Mouse (Mus musculus): ENCODE measurements at regions not wholly inside any gene's neighbourhood (a gene's known extent, or its start where the extent isn't known, plus 50 kb on each side); places are given as distances from the start of the nearest gene placed in this dataset.

DNA sequence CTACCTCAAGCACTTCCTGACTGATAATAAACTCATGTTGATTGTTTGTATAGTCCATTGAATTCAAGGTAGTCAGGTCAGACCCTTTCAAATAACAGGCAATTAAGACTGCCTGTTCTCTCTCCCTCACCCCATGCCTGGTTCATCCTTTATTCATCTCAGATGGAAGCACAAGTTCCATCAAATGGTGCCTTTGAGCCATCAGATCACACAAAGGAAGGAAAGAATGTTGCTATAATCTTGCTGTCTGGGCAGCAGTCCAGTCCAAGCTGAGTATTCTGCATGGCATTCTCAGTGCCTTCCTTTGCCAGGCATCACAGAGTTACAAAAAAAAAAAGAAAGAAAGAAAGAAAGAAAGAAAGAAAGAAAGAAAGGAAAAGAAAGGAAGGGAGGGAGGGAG is 163.7 kb upstream of the Spaca1 start:
- no peak overlapping the region for H3K4me3 ChIP-seq (ENCODE audit: low read depth, low read length)
- no peak for ATAC-seq (ENCODE audit: insufficient number of reproducible peaks, insufficient read depth, low FRiP score, low read depth)

DNA sequence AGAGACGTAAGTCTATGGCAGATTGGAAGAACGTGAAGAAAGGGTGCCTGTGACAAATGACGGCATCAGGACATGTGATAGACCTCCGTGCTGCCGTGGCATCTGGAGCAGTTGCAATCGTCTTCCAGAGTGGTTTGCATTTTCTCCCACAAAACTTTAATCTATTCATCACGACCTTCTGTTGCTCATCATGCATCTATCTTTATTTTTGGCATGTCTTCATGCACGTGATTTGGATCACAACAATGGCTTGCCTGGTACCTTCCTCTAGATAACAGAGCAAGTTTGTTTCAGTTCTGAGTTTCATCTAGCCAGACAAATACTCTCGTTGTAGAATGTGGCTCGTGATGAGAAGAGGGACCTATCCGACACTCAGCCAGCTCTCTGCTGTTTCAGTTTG is 164.4 kb upstream of the Spaca1 start:
- Histone ChIP-seq H3K9ac (replicated peaks; ENCODE audit: low read depth, low read length) (no peak overlapping the region), H3K4me2 (replicated peaks; ENCODE audit: low read depth, low read length) (no peak overlapping the region), H3K9me3 (ENCODE audit: control insufficient read depth, low read depth, low read length) (no peaks in the 10 kb centered on the region), H3K4me3 (ENCODE audit: low read depth, low read length) (no peak overlapping the region), H3K27me3 (ENCODE audit: control insufficient read depth, insufficient read depth, low read length) (no peaks in the 10 kb centered on the region), H3K4me1 (ENCODE audit: control insufficient read depth, insufficient read depth, low read length) (no peaks in the 10 kb centered on the region), H3K36me3 (ENCODE audit: control insufficient read depth, insufficient read depth, low read length) (no peaks in the 10 kb centered on the region), H3K27ac (ENCODE audit: low read length) (no peak overlapping the region)
- 75% methylated on average over 11 of the region's 11 CpGs for WGBS
- no peak for ATAC-seq (ENCODE audit: insufficient number of reproducible peaks, insufficient read depth, low FRiP score, low read depth)

More for the DNA sequence above, 163.7 kb upstream of the Spaca1 start:
- no peaks in the 10 kb centered on the region for H3K27me3 ChIP-seq (ENCODE audit: control insufficient read depth, insufficient read depth, low read length)
- no peaks in the 10 kb centered on the region for H3K36me3 ChIP-seq (ENCODE audit: control insufficient read depth, insufficient read depth, low read length)
- no peaks in the 10 kb centered on the region for H3K4me1 ChIP-seq (ENCODE audit: control insufficient read depth, insufficient read depth, low read length)
- H3K4me2 ChIP-seq (replicated peaks; ENCODE audit: low read depth, low read length), result no peak overlapping the region
- no peak overlapping the region for H3K27ac ChIP-seq (ENCODE audit: low read length)
- H3K9ac ChIP-seq (replicated peaks; ENCODE audit: low read depth, low read length), result no peak overlapping the region
- H3K9me3 ChIP-seq (ENCODE audit: control insufficient read depth, low read depth, low read length), result no peaks in the 10 kb centered on the region

DNA sequence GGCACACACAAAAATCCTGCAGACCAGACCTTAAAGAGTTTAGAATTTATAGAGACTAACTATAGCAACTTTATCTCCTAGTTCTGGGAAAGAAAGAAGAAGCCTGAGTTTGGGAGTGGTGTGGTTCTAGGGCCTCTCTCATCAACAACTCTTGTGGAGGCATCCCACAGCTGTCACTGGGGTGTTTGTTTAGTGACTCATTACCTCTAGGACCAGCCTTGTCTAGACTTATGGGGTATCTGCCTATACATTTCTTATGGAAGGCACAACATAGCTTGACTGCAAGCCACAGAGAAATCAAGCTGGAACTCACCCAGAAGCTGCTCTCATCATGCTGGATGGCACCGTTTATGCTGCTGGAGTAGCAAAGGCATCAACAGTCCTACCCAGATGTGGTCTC is 171.9 kb upstream of the Spaca1 start:
- no peak overlapping the region for H3K4me2 ChIP-seq (replicated peaks; ENCODE audit: low read depth, low read length)
- ATAC-seq (ENCODE audit: insufficient number of reproducible peaks, insufficient read depth, low FRiP score, low read depth), result no peak
- no peaks in the 10 kb centered on the region for H3K27me3 ChIP-seq (ENCODE audit: control insufficient read depth, insufficient read depth, low read length)
- no peaks in the 10 kb centered on the region for H3K36me3 ChIP-seq (ENCODE audit: control insufficient read depth, insufficient read depth, low read length)
- H3K27ac ChIP-seq (ENCODE audit: low read length), result no peak overlapping the region
- whole genome bisulfite sequencing, result 86% methylated on average over 1 of the region's 1 CpGs
- H3K4me1 ChIP-seq (ENCODE audit: control insufficient read depth, insufficient read depth, low read length), result no peaks in the 10 kb centered on the region
- no peaks in the 10 kb centered on the region for H3K9me3 ChIP-seq (ENCODE audit: control insufficient read depth, low read depth, low read length)
- H3K4me3 ChIP-seq (ENCODE audit: low read depth, low read length), result no peak overlapping the region
- no peak overlapping the region for H3K9ac ChIP-seq (replicated peaks; ENCODE audit: low read depth, low read length)

DNA sequence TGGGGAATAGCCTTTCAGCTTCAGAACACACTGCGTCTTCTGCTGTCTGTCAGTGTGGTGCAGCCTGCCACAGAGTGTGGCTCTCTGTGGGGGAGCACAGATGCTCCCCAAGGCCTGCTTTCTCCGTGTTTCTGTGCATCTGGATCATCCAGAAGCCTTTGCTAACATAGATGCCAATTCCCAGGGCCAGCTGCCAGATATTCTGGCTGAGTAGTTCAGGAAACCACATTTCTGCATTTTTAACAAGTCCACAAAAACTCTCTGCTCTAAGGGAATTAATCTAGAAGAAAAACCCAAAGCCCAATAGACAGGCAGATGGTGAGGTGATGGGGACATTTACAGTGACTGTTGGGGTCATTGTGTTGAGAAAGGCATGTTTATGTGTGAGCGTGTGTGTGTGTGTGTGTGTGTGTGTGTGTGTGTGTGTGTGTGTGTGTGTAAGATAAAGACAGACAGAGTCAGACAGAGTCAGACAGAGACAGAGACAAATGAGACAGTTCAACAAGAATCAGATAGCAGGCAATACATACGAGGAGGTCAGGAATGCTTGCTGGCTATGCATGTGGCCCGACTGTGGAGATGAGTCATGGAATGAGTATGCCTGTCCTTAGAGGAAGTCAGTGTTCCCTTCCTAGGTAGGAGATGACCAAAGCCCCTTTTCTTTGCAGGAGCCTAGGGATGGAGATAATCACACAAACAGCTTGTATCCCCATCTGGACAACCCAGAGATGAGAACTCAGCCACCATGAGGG is 176.3 kb upstream of the Spaca1 start:
- no peaks in the 10 kb centered on the region for H3K4me1 ChIP-seq (ENCODE audit: control insufficient read depth, insufficient read depth, low read length)
- H3K36me3 ChIP-seq (ENCODE audit: control insufficient read depth, insufficient read depth, low read length), result no peaks in the 10 kb centered on the region
- no peak overlapping the region for H3K27ac ChIP-seq (ENCODE audit: low read length)
- ATAC-seq (ENCODE audit: insufficient number of reproducible peaks, insufficient read depth, low FRiP score, low read depth), result no peak
- H3K4me3 ChIP-seq (ENCODE audit: low read depth, low read length), result no peak overlapping the region
- WGBS, result 37% methylated on average over 5 of the region's 5 CpGs
- H3K4me2 ChIP-seq (replicated peaks; ENCODE audit: low read depth, low read length), result no peak overlapping the region
- H3K9ac ChIP-seq (replicated peaks; ENCODE audit: low read depth, low read length), result no peak overlapping the region
- H3K27me3 ChIP-seq (ENCODE audit: control insufficient read depth, insufficient read depth, low read length), result no peaks in the 10 kb centered on the region
- no peaks in the 10 kb centered on the region for H3K9me3 ChIP-seq (ENCODE audit: control insufficient read depth, low read depth, low read length)

DNA sequence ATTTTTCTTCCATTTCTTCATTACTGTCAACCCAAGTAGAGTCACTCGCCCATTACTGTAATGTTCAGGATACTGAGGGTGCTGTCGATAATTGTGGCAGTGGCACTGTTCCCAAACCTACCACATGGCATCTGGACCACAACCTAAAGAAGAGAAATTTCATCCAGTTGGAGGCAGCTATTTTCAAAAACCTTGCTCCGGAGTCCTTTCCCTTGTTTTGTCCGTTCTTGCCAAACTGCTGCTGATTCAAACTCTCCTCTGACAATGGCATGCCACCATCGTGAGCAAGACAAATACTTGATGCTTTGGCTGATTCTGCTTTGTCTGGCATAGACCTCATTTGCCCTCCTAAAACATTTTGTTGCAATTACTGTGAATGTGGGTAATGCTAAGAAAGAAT is 176.9 kb upstream of the Spaca1 start:
- Histone ChIP-seq H3K4me1 (ENCODE audit: control insufficient read depth, insufficient read depth, low read length) (no peaks in the 10 kb centered on the region), H3K27me3 (ENCODE audit: control insufficient read depth, insufficient read depth, low read length) (no peaks in the 10 kb centered on the region), H3K9me3 (ENCODE audit: control insufficient read depth, low read depth, low read length) (no peaks in the 10 kb centered on the region), H3K36me3 (ENCODE audit: control insufficient read depth, insufficient read depth, low read length) (no peaks in the 10 kb centered on the region), H3K9ac (replicated peaks; ENCODE audit: low read depth, low read length) (no peak overlapping the region), H3K27ac (ENCODE audit: low read length) (no peak overlapping the region), H3K4me2 (replicated peaks; ENCODE audit: low read depth, low read length) (no peak overlapping the region), H3K4me3 (ENCODE audit: low read depth, low read length) (no peak overlapping the region)
- WGBS, result 90% methylated on average over 5 of the region's 5 CpGs
- ATAC-seq (ENCODE audit: insufficient number of reproducible peaks, insufficient read depth, low FRiP score, low read depth), result no peak

DNA sequence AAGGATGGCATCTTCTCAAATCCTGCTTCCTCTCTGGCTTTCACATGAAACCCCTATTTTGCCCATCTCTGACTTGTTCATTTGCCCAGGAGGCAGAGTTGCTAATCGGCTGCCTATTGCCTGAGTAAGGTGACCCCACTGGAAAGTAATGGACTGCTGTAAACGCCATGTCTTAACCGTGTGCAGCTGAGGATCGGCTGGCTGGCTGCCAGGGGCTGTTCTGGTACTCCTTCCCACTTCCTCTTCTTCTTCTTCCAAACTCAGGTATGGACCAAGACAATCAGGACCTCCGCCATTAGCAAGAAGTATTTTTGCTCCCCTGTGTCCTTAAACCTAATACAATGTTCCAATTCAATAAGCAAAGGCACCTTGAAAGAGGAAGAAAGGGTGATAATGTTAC is 177.6 kb upstream of the Spaca1 start:
- ATAC-seq (ENCODE audit: insufficient number of reproducible peaks, insufficient read depth, low FRiP score, low read depth), result no peak
- H3K9me3 ChIP-seq (ENCODE audit: control insufficient read depth, low read depth, low read length), result no peaks in the 10 kb centered on the region
- no peak overlapping the region for H3K4me3 ChIP-seq (ENCODE audit: low read depth, low read length)
- H3K4me1 ChIP-seq (ENCODE audit: control insufficient read depth, insufficient read depth, low read length), result no peaks in the 10 kb centered on the region
- H3K4me2 ChIP-seq (replicated peaks; ENCODE audit: low read depth, low read length), result no peak overlapping the region
- WGBS, result 66% methylated on average over 5 of the region's 5 CpGs
- H3K27ac ChIP-seq (ENCODE audit: low read length), result no peak overlapping the region
- H3K27me3 ChIP-seq (ENCODE audit: control insufficient read depth, insufficient read depth, low read length), result no peaks in the 10 kb centered on the region
- no peak overlapping the region for H3K9ac ChIP-seq (replicated peaks; ENCODE audit: low read depth, low read length)
- H3K36me3 ChIP-seq (ENCODE audit: control insufficient read depth, insufficient read depth, low read length), result no peaks in the 10 kb centered on the region

DNA sequence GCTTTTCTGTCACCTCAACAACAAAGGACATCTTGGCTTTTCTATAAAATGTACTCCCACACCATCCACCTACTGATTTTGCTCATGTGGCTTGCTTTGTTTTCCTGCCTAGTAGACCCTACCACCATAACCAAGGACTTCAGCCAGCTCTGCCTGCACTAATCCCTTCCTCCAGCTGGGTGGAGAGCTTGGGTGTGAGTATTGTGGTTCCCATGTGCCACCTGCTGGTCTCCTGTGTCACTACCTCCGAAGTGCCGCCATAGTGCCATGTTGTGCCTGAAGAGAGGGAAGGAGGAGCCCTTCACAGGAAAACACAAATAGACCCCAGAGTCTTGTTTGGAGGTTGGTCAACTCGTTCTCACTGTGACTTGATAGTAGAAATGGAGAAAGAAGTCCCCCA is 181.3 kb upstream of the Spaca1 start:
- no peak overlapping the region for H3K27ac ChIP-seq (ENCODE audit: low read length)
- WGBS, result 11% methylated on average over 3 of the region's 3 CpGs
- no peak for ATAC-seq (ENCODE audit: insufficient number of reproducible peaks, insufficient read depth, low FRiP score, low read depth)
- 0 out of 2 replicates have a peak, but pooled peaks cover 3% of the 10 kb centered on the region for H3K4me1 ChIP-seq (ENCODE audit: control insufficient read depth, insufficient read depth, low read length)
- H3K4me3 ChIP-seq (ENCODE audit: low read depth, low read length), result no peak overlapping the region
- no peak overlapping the region for H3K9ac ChIP-seq (replicated peaks; ENCODE audit: low read depth, low read length)
- H3K36me3 ChIP-seq (ENCODE audit: control insufficient read depth, insufficient read depth, low read length), result no peaks in the 10 kb centered on the region
- no peaks in the 10 kb centered on the region for H3K9me3 ChIP-seq (ENCODE audit: control insufficient read depth, low read depth, low read length)
- no peak overlapping the region for H3K4me2 ChIP-seq (replicated peaks; ENCODE audit: low read depth, low read length)
- H3K27me3 ChIP-seq (ENCODE audit: control insufficient read depth, insufficient read depth, low read length), result no peaks in the 10 kb centered on the region

DNA sequence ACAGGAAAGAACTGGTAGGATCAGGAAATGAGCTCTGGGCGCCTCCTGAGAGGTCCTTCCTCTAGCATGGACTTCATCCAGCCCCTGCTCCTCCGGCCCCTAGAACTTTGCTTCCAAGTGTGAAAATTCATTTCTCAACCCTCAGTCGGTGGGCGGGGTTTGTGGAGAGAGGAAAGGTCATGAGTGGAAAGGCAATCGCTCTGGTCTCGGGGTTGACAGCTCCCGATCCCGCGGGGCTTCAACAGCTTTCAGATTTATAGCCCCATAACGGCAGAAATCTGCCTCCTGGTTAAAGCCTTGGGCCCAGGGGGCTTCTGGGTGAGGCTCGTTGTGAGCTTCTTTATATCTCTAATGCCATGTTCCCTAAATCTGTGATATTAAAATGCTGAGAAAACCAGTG is 184.2 kb upstream of the Spaca1 start:
- no peaks in the 10 kb centered on the region for H3K9me3 ChIP-seq (ENCODE audit: control insufficient read depth, low read depth, low read length)
- 0 out of 2 replicates have a peak, but pooled peaks cover 3% of the 10 kb centered on the region for H3K4me1 ChIP-seq (ENCODE audit: control insufficient read depth, insufficient read depth, low read length)
- H3K36me3 ChIP-seq (ENCODE audit: control insufficient read depth, insufficient read depth, low read length), result no peaks in the 10 kb centered on the region
- WGBS, result 36% methylated on average over 11 of the region's 11 CpGs
- no peak for ATAC-seq (ENCODE audit: insufficient number of reproducible peaks, insufficient read depth, low FRiP score, low read depth)
- H3K27me3 ChIP-seq (ENCODE audit: control insufficient read depth, insufficient read depth, low read length), result no peaks in the 10 kb centered on the region
- H3K4me2 ChIP-seq (replicated peaks; ENCODE audit: low read depth, low read length), result no peak overlapping the region
- no peak overlapping the region for H3K9ac ChIP-seq (replicated peaks; ENCODE audit: low read depth, low read length)
- no peak overlapping the region for H3K27ac ChIP-seq (ENCODE audit: low read length)
- no peak overlapping the region for H3K4me3 ChIP-seq (ENCODE audit: low read depth, low read length)

DNA sequence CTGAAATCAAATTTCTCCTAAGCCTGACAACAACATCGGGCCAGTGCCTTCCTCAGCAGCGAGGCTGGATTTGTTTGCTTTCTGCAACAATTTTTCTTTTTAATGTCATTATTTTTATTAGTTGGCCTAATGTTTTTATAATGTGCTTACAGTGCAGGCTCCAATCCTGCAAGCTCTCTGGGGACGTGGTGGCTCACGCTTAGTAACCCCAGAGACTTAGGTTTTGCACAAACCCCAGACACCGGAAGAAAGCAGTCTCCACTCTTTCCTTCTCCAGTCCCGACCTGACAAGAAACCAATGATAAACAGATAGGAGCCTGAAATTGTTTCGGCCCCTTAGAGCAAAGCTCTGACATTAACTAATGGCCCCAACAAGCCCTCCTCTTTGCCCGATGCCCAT is 184.7 kb upstream of the Spaca1 start:
- H3K9ac ChIP-seq (replicated peaks; ENCODE audit: low read depth, low read length), result no peak overlapping the region
- H3K27ac ChIP-seq (ENCODE audit: low read length), result no peak overlapping the region
- no peaks in the 10 kb centered on the region for H3K27me3 ChIP-seq (ENCODE audit: control insufficient read depth, insufficient read depth, low read length)
- H3K4me2 ChIP-seq (replicated peaks; ENCODE audit: low read depth, low read length), result no peak overlapping the region
- no peaks in the 10 kb centered on the region for H3K36me3 ChIP-seq (ENCODE audit: control insufficient read depth, insufficient read depth, low read length)
- H3K4me3 ChIP-seq (ENCODE audit: low read depth, low read length), result no peak overlapping the region
- no peak for ATAC-seq (ENCODE audit: insufficient number of reproducible peaks, insufficient read depth, low FRiP score, low read depth)
- WGBS, result 49% methylated on average over 8 of the region's 8 CpGs
- no peaks in the 10 kb centered on the region for H3K9me3 ChIP-seq (ENCODE audit: control insufficient read depth, low read depth, low read length)
- 0 out of 2 replicates have a peak, but pooled peaks cover 3% of the 10 kb centered on the region for H3K4me1 ChIP-seq (ENCODE audit: control insufficient read depth, insufficient read depth, low read length)
